In the genomic region with DNA sequence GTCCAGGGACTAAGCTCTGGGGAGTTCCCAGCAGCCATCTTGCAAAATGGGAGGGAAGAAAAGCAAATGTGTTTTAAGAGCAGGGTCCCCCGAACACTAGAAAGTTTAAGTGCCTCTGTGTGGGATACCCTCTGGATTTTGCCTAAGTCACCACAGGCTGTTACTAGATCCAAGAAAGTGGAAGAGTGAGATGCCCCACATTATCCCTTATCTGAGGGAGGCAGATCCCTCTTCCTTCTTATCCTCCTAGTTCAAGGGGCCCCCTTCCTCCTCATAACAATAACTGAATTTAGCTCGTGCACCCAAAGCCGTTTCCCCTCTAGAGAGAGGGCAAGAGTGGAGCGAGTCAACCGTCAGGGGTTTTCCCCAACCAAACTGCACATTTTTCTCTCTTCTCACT, we compare ENCODE assay signal across 13 mouse cellular contexts. TPM values are rescaled to one million over a fixed set of nuclear protein-coding genes. Genes with fewer than 3 reads are reported as not detected.
DNase-seq lines count a peak whose midpoint lies in the region; ATAC-seq and TF ChIP-seq lines count a peak whose summit lies in the region.
"Had no signal": no experiment of that assay in that cellular context is flagged by ENCODE, and none has a peak within 500 bp of the region (broad histone marks: within the 10 kb centered on the region; RNA-seq: fewer than 3 reads in every experiment).

No protein-coding gene starts in this region.

- H3K9me3 ChIP-seq in erythroblast, embryonic 14.5 days (ENCODE audit: control insufficient read depth, low read length), result no peaks in the 10 kb centered on the region
- no peaks in the 10 kb centered on the region for H3K9me3 ChIP-seq in kidney, postnatal 0 days (replicated peaks; ENCODE audit: low read length)
- no peaks in the 10 kb centered on the region for H3K9me3 ChIP-seq in CH12.LX (replicated peaks; ENCODE audit: low read length)
- no peaks in the 10 kb centered on the region for H3K9me3 ChIP-seq in liver, embryonic 13.5 days (replicated peaks)
- H3K9me3 ChIP-seq: lung, embryonic 15.5 days; neural tube, embryonic 12.5 days had no signal

- 79% methylated on average over 5 of the region's 5 CpGs for WGBS in kidney, postnatal 0 days
- whole genome bisulfite sequencing in liver, embryonic 13.5 days (ENCODE audit: insufficient replicate concordance), result 30% methylated on average over 5 of the region's 5 CpGs

- DNase-seq in kidney, postnatal 0 days (ENCODE audit: low spot score), result no peak
- no peak for DNase-seq in kidney, adult 11 months
- peak; percentile 60 for DNase-seq in CH12.LX (ENCODE audit: extremely low read depth)
- no peak for DNase-seq in liver, embryonic 13.5 days
- no peak for DNase-seq in lung, postnatal 36 days
- DNase-seq in embryo, embryonic 10.5 days (ENCODE audit: low spot score), result no peak
- DNase-seq: cerebellum, postnatal 25 days; gastrocnemius, postnatal 10 days; heart, adult 18-20 months had no signal

- 0 out of 2 replicates have a peak, but pooled peaks have one; percentile 28 for TF ChIP-seq POLR2A in CH12.LX (IDR thresholded peaks at IDR 0.05; ENCODE audit: low read depth, low read length)

- dilution Hi-C loops in CH12.LX (cut with MboI; ENCODE audit: extremely low pct_ligation_motif_present, extremely low pct_unique_long_range_greater_than_20kb, low sequenced_read_pairs), result no loop called here

- H3K27ac ChIP-seq in kidney, postnatal 0 days, result no peak overlapping the region
- peak overlapping the region; percentile 14; the same call in 1 of the 2 replicates for H3K27ac ChIP-seq in CH12.LX (ENCODE audit: insufficient read depth, low read depth)
- H3K27ac ChIP-seq in liver, embryonic 13.5 days, result no peak overlapping the region; the same call in 1 of the 2 replicates
- H3K27ac ChIP-seq: neural tube, embryonic 12.5 days had no signal

- H3K4me3 ChIP-seq in erythroblast, embryonic 14.5 days (replicated peaks), result peak overlapping the region; percentile 32
- H3K4me3 ChIP-seq in kidney, postnatal 0 days (replicated peaks; ENCODE audit: low read depth, low read length), result no peak overlapping the region
- H3K4me3 ChIP-seq in CH12.LX (replicated peaks in 1 of 3; ENCODE audit: low read depth in 2 of 3, low read length in 2 of 3, poor library complexity in 1 of 3), result peak overlapping the region; percentile 4 to 44 (median 19)
- H3K4me3 ChIP-seq in liver, embryonic 13.5 days (replicated peaks), result peak overlapping the region; percentile 9; the same call in 1 of the 2 replicates
- H3K4me3 ChIP-seq: lung, embryonic 15.5 days; neural tube, embryonic 12.5 days had no signal

- no peak for ATAC-seq in erythroblast, adult 5-6 weeks (replicated peaks; ENCODE audit: low FRiP score, poor library complexity, severe bottlenecking)
- ATAC-seq in kidney, postnatal 0 days (replicated peaks; ENCODE audit: low FRiP score, low read depth), result no peak
- peak; percentile 56 for ATAC-seq in liver, embryonic 13.5 days (ENCODE audit: low read depth)

- peaks cover 27% of the 10 kb centered on the region for H3K4me1 ChIP-seq in erythroblast, embryonic 14.5 days (ENCODE audit: control insufficient read depth)
- H3K4me1 ChIP-seq in kidney, postnatal 0 days (replicated peaks; ENCODE audit: insufficient read depth, low read length), result peaks cover 13% of the 10 kb centered on the region; the same call in 1 of the 2 replicates
- H3K4me1 ChIP-seq in CH12.LX (ENCODE audit: control insufficient read depth in 1 of 2, insufficient read depth in 2 of 2), result peaks cover 15 to 64% of the 10 kb centered on the region in 2 experiments
- H3K4me1 ChIP-seq in liver, embryonic 13.5 days (replicated peaks), result peaks cover 20% of the 10 kb centered on the region

- no peaks in the 10 kb centered on the region for H3K36me3 ChIP-seq in erythroblast, embryonic 14.5 days (ENCODE audit: control insufficient read depth)
- no peaks in the 10 kb centered on the region for H3K36me3 ChIP-seq in kidney, postnatal 0 days (ENCODE audit: insufficient read depth, low read length)
- H3K36me3 ChIP-seq in CH12.LX (replicated peaks in 1 of 2; ENCODE audit: control insufficient read depth in 1 of 2, insufficient read depth in 1 of 2, low read length in 1 of 2), result peaks cover 0 to 19% of the 10 kb centered on the region in 2 experiments
- no peaks in the 10 kb centered on the region for H3K36me3 ChIP-seq in liver, embryonic 13.5 days
- H3K36me3 ChIP-seq: lung, embryonic 15.5 days; neural tube, embryonic 12.5 days had no signal

- peaks cover 20% of the 10 kb centered on the region for H3K27me3 ChIP-seq in erythroblast, embryonic 14.5 days (ENCODE audit: control insufficient read depth)
- no peaks in the 10 kb centered on the region for H3K27me3 ChIP-seq in kidney, postnatal 0 days (ENCODE audit: insufficient read depth, low read length)
- H3K27me3 ChIP-seq in CH12.LX (replicated peaks), result peaks cover 4% of the 10 kb centered on the region
- peaks cover 18% of the 10 kb centered on the region for H3K27me3 ChIP-seq in liver, embryonic 13.5 days
- H3K27me3 ChIP-seq: neural tube, embryonic 12.5 days had no signal

- peak overlapping the region; percentile 18; the same call in 1 of the 2 replicates for H3K4me2 ChIP-seq in kidney, postnatal 0 days (ENCODE audit: low read length)
- peak overlapping the region; percentile 87 for H3K4me2 ChIP-seq in CH12.LX (ENCODE audit: insufficient read depth, low read depth, poor library complexity, severe bottlenecking)
- H3K4me2 ChIP-seq in liver, embryonic 13.5 days, result peak overlapping the region; percentile 39
- H3K4me2 ChIP-seq: neural tube, embryonic 12.5 days had no signal

- TF ChIP-seq CTCF in kidney, postnatal 0 days (IDR thresholded peaks at IDR 0.05; ENCODE audit: low read depth), result no peak
- TF ChIP-seq CTCF in CH12.LX (conservative IDR thresholded peaks at IDR 0.05 in 1 of 2, IDR thresholded peaks at IDR 0.05 in 1 of 2; ENCODE audit: low read depth in 2 of 2, low read length in 2 of 2), result no peak

- no peaks in the 10 kb centered on the region for H3K79me2 ChIP-seq in CH12.LX (replicated peaks; ENCODE audit: control insufficient read depth, extremely low read depth, insufficient read depth, poor library complexity, severe bottlenecking)

- TF ChIP-seq RAD21 in CH12.LX (IDR thresholded peaks at IDR 0.05; ENCODE audit: low read depth, low read length), result no peak

- in situ Hi-C loops in CH12.LX (cut with MboI; ENCODE audit: low pct_ligation_motif_present, low pct_unique_long_range_greater_than_20kb, low sequenced_read_pairs), result loop anchor here (5.0 kb wide), 1 partner anchor 75 kb away; no protein-coding TSS in a partner anchor

- no peak overlapping the region for H3K9ac ChIP-seq in kidney, postnatal 0 days (ENCODE audit: low read depth, low read length)
- H3K9ac ChIP-seq in CH12.LX (ENCODE audit: insufficient read depth, low read depth), result no peak overlapping the region
- no peak overlapping the region for H3K9ac ChIP-seq in liver, embryonic 13.5 days
- H3K9ac ChIP-seq: lung, embryonic 15.5 days; neural tube, embryonic 12.5 days had no signal

- TF ChIP-seq EP300 in CH12.LX (IDR thresholded peaks at IDR 0.05; ENCODE audit: low read length), result 0 out of 2 replicates have a peak, but pooled peaks have one; percentile 39

TF ChIP-seq in CH12.LX, 34 proteins besides CTCF, POLR2A, EP300 and RAD21:
- TF ChIP-seq NRF1 (IDR thresholded peaks at IDR 0.05; ENCODE audit: low read depth, low read length) (no peak), MAFK (IDR thresholded peaks at IDR 0.05; ENCODE audit: insufficient replicate concordance, low read length) (no peak), MEF2A (IDR thresholded peaks at IDR 0.05; ENCODE audit: borderline replicate concordance, low read depth, low read length) (no peak; the same call in 1 of the 2 replicates), CHD1 (IDR thresholded peaks at IDR 0.05; ENCODE audit: low read depth, low read length) (no peak), BHLHE40 (IDR thresholded peaks at IDR 0.05; ENCODE audit: low read depth, low read length) (peak; percentile 89), ZNF384 (IDR thresholded peaks at IDR 0.05; ENCODE audit: low read depth, low read length) (no peak), CHD2 (IDR thresholded peaks at IDR 0.05; ENCODE audit: low read length) (no peak), JUN (IDR thresholded peaks at IDR 0.05; ENCODE audit: insufficient read depth, low read depth, low read length) (no peak), IRF4 (IDR thresholded peaks at IDR 0.05; ENCODE audit: low read depth, low read length) (no peak), UBTF (IDR thresholded peaks at IDR 0.05; ENCODE audit: low read depth, low read length) (no peak), E2F4 (IDR thresholded peaks at IDR 0.05; ENCODE audit: insufficient replicate concordance, low read depth, low read length) (no peak), ELF1 (IDR thresholded peaks at IDR 0.05; ENCODE audit: low read depth, low read length) (no peak), TCF12 (IDR thresholded peaks at IDR 0.05; ENCODE audit: low read depth, low read length) (peak; percentile 7; the same call in 1 of the 2 replicates), JUND (conservative IDR thresholded peaks at IDR 0.05; ENCODE audit: low read depth, low read length) (no peak), SIN3A (IDR thresholded peaks at IDR 0.05; ENCODE audit: low read length) (0 out of 2 replicates have a peak, but pooled peaks have one; percentile 9), TBP (conservative IDR thresholded peaks at IDR 0.05; ENCODE audit: low read depth, low read length) (no peak), SMC3 (IDR thresholded peaks at IDR 0.05; ENCODE audit: low read depth, low read length) (no peak), MXI1 (IDR thresholded peaks at IDR 0.05; ENCODE audit: low read depth, low read length) (no peak), ZKSCAN1 (IDR thresholded peaks at IDR 0.05; ENCODE audit: borderline replicate concordance, low read depth, low read length) (no peak), MYC (IDR thresholded peaks at IDR 0.05; ENCODE audit: low read depth, low read length) (peak; percentile 14; the same call in 1 of the 2 replicates), MAX (IDR thresholded peaks at IDR 0.05; ENCODE audit: low read length) (no peak), ETS1 (conservative IDR thresholded peaks at IDR 0.05; ENCODE audit: low read depth, low read length) (peak; percentile 52; the same call in 1 of the 2 replicates)

RNA-seq across cellular contexts. Expression of gene Ehd3, which starts 3.3 kb away (rescaled TPM):
- 0.03 and 0.05 TPM in 2 replicates for polyA plus RNA-seq in erythroblast, embryonic 14.5 days (2012)
- 0.42 and 2.3 TPM in 2 replicates for total RNA-seq in erythroblast, adult 5-6 weeks (2015; ENCODE audit: low replicate concordance)
- total RNA-seq in erythroblast, adult 5-6 weeks (2017; ENCODE audit: low replicate concordance), result 1.6 TPM in 1 of 2 replicates, not detected in the other
- polyA plus RNA-seq in kidney, postnatal 0 days (2015; fragmentation: Nextera tagmentation; extraction: Ambion mirVana), result 20.5 and 21.5 TPM in 2 replicates
- total RNA-seq in CH12.LX (2012; rRNA removed), result 11.0 and 12.2 TPM in 2 replicates
- total RNA-seq in CH12.LX (2014; rRNA removed), result 26.5 and 26.8 TPM in 2 replicates
- polyA plus RNA-seq in CH12.LX (2012; ENCODE audit: insufficient read length, low read depth), result 35.9 and 37.0 TPM in 2 replicates
- 16.4 and 24.3 TPM in 2 replicates for polyA plus RNA-seq in liver, embryonic 13.5 days (2015; fragmentation: Nextera tagmentation; extraction: Ambion mirVana)

Comparison
In these comparisons a context has a peak if more than half of its experiments do, and no peak if none do; other contexts are left out.
1. H3K4me2 ChIP-seq: peak in every context shown above with its lines; median percentile 87 in CH12.LX; 39 in liver, embryonic 13.5 days; 18 in kidney, postnatal 0 days.
2. RNA of gene Ehd3, which starts 3.3 kb away (polyA plus RNA-seq): 35.9 to 37.0 TPM in CH12.LX, 20.5 to 21.5 TPM in kidney, postnatal 0 days and 16.4 to 24.3 TPM in liver, embryonic 13.5 days; 0.03 to 0.05 TPM in erythroblast, embryonic 14.5 days; every median in the first group is over 10 times any median in the second.